Mouse (Mus musculus) thymus, postnatal 36 days (tissue): ENCODE data around the gene Prph.
"Not testable (repeated sequence)": the region's sequence is repeated elsewhere in the genome, so short reads cannot be mapped to it uniquely, and the experiment has no call there.

Source experiments
- DNase-seq, 2 experiments: peaks; one replicate each; pipeline ENCODE4 v3.0.0; 2022; ENCODE audit warnings: mixed read lengths in 2 of 2

The Prph gene

DNA sequence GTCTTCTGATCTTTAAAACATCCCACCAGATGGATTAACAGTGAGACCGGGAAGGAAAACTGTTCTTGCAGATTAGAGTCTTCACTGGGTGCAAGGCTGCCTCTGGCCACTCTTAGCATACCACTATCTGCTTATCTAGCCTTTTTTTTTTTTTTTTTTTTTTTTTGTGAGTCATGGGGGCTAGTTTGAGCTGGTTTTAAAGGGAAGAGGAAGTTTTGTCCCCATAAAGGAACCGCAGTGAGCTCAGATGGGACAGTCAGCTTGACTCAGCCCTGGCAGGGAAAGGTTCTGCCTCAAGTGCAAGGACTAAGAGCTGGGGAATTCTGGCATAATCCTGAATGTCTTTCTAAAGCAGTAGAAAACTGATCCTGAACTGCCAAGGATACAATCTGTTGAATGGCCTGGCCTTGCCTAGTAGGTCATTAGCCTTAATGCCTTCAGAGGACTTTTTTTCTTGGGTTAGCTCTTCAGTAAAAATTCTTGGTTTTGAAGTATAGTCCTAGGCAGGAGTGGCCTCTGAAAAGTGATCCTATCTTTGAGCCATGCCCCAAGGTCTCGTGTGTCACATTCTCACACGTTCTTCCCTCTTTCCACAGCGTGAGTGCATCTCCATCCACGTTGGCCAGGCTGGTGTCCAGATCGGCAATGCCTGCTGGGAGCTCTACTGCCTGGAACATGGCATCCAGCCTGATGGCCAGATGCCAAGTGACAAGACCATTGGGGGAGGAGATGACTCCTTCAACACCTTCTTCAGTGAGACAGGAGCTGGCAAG is 21.3 kb upstream of the Prph start:
- no peak for DNase-seq

- no peak for DNase-seq
Measured at GRCm38 (mm10) chr15:99035431-99035830, 19.5 kb upstream of the Prph start.

GRCm38 (mm10) chr15:99036249-99036905 is 18.6 kb upstream of the Prph start:
- DNase-seq = no peak

- no peak for DNase-seq
Measured at GRCm38 (mm10) chr15:99038025-99038424, 16.9 kb upstream of the Prph start.

DNA sequence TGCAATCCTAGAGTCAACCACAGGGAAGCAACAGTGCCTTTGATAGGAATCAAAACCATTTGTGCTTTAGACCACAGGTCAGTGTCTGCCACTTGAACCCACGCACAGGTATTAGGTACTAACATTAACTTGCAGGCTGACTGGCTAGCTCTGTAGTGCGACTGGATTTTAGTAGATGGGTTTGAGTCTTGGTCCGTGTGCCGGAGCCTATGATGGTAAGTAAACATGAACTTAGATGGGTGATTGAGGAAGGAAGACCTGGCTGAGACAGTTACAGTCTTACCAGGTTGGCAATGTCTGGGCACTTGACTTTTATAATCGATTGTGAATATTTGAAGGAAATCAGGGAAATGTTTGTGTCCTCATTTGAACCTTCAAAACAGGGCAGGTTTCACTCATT is 16.2 kb upstream of the Prph start:
- DNase-seq = no peak

GRCm38 (mm10) chr15:99039306-99039705 is 15.7 kb upstream of the Prph start:
- DNase-seq = no peak

DNA sequence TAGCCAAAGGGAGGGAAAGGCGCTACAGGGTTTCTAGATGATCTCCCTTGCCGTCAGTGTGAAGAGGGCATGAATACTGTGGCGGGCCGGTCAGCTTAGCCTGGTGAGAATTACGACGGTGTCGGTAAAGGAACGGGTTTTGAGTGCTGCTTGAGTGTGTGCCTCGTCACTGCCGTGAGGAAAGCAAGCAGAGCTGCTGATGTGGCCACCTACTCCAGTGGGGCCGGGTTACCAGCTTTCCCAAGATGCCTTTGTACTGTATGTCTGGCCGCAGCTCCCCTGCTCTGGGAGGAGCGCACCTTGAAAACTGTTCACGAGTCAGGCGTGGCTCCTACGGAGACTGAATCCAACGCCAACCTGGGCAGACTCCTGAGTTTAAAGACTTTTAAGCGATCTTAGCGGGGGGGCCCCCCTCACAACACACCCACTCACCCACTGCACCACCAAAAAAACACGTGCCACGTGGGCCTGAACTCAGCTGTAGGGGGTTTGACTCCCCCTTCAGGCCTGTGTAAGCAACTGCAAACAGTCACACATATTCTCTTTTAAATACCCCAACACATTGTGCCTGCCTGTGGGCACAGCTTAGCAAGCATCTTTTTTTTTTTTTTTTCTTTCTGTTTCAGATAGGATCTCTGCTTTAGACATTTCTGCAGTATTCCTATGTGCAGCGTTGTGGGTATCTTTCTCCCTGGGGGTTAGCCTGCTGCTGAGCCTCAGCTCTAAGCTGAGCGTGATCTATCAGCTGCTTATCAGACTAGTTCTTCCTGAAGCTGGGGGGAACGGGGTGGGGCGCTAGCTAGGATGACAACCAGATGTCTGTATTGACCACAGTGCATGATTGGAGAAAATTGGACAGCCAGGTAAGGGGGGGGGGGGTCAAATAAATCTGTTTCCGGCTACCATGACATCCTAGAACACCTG is 14.7 kb upstream of the Prph start:
- DNase-seq = no peak

GRCm38 (mm10) chr15:99040920-99041856 is 13.8 kb upstream of the Prph start:
- no peak for DNase-seq

- no peak for DNase-seq
Measured at GRCm38 (mm10) chr15:99042334-99042733, 12.6 kb upstream of the Prph start.

DNA sequence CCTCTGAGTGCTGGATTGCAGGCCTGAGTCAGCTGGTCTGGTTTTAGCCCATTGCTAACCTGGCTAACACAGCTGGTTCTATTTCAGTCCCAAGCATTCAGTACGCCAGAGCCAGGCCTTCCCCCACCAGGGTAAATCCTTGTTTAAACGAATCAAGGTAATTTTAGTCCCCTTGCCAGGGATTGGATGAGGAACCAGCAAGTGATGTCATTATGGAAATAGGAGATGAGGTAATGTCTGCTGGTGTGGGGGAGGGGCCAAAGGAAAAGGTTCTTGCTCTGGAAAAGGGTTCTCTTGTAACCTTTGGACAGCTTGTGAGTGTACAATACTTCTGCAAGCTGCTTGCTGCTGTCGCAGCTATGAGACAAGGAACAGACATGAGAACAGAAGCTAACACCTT is 10.1 kb upstream of the Prph start:
- no peak for DNase-seq

- not testable (repeated sequence) for DNase-seq
Measured at GRCm38 (mm10) chr15:99045734-99046133, 9.2 kb upstream of the Prph start.

DNA sequence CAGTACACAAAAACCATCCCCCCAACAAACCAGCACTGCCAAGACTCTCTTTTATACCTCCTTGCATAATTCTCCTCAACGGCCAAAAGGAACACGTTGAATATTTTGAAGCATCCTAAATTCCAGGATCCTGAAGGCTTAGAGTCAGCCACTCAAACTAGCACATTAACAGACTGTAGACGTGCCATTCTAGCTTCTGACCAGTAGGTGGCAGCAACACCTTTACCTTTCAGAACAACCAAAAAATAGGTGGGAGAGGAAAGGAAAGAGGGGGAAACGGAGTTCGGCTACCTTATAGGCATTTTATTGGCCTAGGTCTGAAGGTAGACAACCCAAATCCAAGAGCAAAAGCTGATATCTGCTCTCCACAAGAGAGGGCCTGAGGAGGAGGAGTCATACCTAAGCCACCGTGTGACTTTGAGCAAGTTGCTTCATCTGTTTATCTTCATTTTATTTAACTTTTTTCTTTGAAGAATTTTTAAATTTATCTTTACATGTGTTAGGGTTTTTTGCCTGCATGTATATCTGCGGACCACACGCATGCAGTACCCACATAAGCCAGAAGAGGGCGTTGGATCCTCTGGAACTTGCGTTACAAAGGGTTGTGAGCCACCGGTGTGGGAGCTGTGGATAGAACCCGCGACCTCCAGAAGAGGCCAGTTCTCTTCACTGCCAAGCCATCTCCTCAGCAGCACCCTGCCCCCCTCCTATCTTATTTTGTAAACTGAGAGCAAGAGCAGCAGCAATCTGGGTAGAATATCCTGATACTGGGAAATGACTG is 5.3 kb upstream of the Prph start:
- peak in 1 of 2 experiments; percentile 30 for DNase-seq

- DNase-seq = no peak
Measured at GRCm38 (mm10) chr15:99053373-99053772, 1.6 kb upstream of the Prph start.

DNA sequence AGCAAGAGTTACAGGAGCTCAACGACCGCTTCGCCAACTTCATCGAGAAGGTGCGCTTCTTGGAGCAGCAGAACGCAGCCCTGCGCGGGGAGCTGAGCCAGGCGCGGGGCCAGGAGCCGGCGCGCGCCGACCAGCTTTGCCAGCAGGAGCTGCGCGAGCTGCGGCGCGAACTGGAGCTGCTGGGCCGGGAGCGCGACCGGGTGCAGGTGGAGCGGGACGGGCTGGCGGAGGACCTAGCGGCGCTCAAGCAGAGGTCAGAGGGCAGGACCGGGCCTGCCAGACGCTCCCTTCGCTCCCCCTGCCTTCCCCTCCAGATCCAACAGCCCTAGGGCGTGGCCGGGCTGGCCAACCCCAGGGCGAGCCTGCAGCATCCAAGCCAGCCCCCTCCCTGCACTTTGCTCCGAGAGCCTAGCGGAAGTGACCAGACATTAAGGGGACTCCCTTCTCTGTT is 562 bp downstream of the Prph start:
- no peak for DNase-seq

GRCm38 (mm10) chr15:99056332-99056731 is 1.4 kb downstream of the Prph start:
- peak; percentile 59 for DNase-seq

GRCm38 (mm10) chr15:99065557-99066165 is 10.7 kb downstream of the Prph start:
- no peak for DNase-seq

DNA sequence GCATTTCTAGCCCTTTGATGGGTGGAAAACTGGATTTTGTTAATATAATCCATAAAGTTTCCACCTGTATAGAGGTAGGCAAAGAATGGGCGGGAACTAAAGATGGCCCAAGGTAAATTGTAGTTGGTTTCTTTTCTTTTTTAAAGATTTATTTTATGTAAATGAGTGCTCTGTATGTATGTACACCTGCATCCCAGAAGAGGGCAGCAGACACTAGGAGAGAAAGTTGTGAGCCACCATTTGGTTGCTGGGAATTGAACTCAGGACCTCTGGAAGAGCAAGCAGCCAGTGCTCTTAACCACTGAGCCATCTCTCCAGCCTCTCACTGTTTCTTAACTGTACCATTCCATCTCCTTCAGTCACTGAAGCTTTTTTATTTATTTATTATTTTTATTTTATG is 17.0 kb downstream of the Prph start:
- DNase-seq = no peak

- DNase-seq = no peak
Measured at GRCm38 (mm10) chr15:99074019-99074599, 19.1 kb downstream of the Prph start, which contains the start of gene Troap. Gene Troap (plus strand): TSS chr15:99074575.

DNA sequence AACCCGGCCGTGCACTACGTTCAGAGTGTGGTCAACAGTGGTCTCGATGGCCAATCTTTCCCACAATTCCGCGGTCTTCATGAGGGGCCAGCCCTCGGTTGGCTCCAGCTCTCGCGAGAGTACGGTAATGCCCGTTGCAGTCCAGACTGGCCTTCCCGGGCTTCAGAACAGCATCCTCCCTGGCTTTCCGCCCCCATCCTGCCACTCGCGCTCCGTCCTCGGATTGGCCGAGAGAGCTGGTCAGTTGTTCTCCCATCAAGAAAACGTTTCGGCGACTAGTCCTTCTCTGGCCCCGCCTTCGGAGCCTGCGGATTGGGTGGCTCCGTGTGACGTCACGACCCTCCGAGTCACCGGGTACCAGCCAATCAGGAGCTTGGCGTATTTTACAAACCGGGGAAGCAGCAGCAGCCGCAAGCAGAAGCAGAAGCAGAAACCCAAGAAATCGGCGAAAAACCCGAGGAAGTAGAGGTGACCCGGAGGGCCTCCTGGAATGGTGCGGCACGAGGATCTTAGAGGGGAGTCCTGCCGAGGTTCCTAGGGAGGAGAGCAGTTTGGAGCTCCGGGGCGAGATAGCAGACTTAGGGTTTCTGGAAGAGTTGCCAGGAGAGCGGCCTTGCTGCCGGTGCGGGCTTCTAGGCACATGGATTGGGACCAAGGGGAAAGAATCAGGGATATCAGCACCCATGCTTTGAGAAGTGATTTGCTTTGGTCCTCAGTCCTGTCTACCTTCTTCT is 19.8 kb downstream of the Prph start:
- peak; percentile 94 to 96 for DNase-seq

- not testable (repeated sequence) for DNase-seq
Measured at GRCm38 (mm10) chr15:99076011-99076410, 21.0 kb downstream of the Prph start.
